Mouse (Mus musculus): ENCODE data around the gene Irak1.

GRCm38 (mm10) chrX:74067891-74068290 is 44.2 kb upstream of the Irak1 start:
- no peak for TF ChIP-seq HCFC1 (IDR thresholded peaks at IDR 0.05; ENCODE audit: borderline replicate concordance, insufficient read depth, low read length)
- no peak for TF ChIP-seq MAFK (IDR thresholded peaks at IDR 0.05; ENCODE audit: insufficient read depth, low read depth, low read length)
- TF ChIP-seq CHD2 (IDR thresholded peaks at IDR 0.05; ENCODE audit: low read depth, low read length): no peak
- TF ChIP-seq ZNF384 (IDR thresholded peaks at IDR 0.05; ENCODE audit: low read depth, low read length): no peak
